Mouse (Mus musculus): ENCODE results near the gene Magi3.

The Magi3 gene

DNA sequence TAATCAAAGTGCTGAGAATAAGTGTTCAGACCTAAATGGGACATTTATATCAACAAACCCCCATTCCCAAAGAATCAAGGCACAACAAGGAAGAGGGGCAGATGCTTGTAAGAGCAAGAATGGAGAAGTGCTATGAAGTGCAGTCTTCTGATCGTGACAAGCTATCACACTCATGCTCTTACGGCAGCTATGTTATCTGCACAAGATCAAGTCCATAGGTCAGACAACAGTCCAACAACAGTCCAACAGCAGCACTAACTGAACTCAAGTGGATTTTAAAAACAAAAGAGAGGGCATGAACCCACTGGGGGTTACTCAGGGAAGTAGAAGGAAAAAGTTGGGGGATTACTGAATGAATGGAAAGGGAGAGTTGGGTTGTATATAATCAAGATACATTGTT, 30.4 kb downstream of the Magi3 start:
- DNase-seq (ENCODE audit: low spot score in 2 of 2), result no peak

DNA sequence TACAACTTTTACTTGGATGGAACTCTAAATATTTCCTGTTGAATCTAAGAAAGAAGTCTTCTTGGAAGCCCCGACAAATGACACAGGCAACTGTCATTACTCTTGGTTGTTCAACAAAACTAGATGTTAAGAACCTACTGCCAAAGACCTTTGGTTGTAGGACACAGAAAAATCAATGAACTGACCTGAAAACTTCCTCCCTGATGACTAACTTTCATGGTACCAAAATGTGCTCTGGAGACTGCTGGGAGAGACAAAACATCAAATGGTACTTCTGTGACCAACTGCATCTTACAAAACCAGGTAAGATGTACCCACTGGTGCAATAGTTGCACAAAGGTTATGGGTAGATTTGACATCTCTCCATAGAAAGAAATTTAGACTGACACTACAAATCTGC, 30.9 kb downstream of the Magi3 start:
- DNase-seq (ENCODE audit: low spot score in 2 of 2), result no peak

- DNase-seq (ENCODE audit: low spot score in 2 of 2), result peak in 1 of 2 experiments; percentile 10
These were observed 35.9 kb downstream of the Magi3 start for GRCm38 (mm10) chr3:104184270-104184669.

DNA sequence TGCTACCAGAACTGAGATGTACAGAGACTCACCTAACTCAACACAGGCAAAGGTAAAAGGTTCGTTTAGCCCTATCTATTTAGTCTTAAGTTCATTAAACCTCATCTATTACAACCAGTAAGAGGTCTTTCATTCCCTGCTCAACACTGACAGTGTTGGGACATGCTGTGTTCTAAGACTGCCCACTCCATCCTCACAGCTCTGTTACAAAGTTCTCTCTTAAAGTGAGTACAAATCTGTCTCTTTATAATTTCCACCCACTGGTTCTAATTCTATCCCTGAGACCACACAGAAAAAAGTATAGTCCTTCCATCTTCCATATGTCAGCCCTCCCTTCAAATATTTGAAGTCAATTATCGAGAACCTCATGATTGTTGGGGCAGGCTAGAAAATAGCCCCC, 36.5 kb downstream of the Magi3 start:
- no peak for DNase-seq (ENCODE audit: low spot score in 2 of 2)

DNA sequence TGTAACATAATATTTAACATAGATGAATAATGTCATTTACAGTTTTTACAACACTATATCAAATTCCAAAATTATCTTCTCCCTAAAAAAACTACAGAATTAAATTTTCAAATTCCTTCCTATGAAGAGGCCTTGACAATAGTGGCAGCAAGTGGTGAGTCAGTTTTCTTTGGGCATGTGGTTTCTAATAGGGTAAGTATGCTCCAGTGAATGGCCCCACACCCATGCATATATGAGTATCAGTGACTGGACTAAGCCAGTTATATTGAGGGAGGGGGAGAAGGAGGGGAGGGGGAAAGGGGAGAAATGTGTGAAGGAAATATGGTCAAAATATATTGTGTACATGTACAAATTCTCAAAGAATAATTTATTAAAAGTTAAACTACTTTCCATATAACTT, 37.5 kb downstream of the Magi3 start:
- no peak for DNase-seq (ENCODE audit: low spot score in 2 of 2)

DNA sequence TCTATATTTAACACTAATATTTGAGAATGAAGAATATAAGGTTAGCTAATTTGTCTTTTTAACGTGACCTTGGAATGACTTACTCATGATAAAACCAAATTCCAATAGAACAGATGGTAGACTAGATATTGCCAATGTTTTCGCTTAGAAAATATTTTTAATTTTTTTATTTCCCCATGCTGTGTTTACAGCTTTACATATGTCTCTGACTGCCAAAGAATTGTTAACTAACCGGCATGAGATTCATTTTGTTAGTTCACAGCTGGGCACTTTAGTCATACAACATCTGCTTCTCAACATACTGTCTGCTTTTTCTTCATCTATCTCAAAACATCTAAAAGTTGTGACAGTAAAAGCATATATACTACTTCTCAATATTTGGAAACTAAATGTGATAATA, 58.8 kb downstream of the Magi3 start:
- DNase-seq (ENCODE audit: low spot score in 2 of 2), result no peak

- no peak for DNase-seq (ENCODE audit: low spot score in 2 of 2)
These were observed 59.6 kb downstream of the Magi3 start for GRCm38 (mm10) chr3:104160603-104161002.

GRCm38 (mm10) chr3:104150146-104150545, 70.0 kb downstream of the Magi3 start:
- no peak for DNase-seq (ENCODE audit: low spot score in 2 of 2)

DNA sequence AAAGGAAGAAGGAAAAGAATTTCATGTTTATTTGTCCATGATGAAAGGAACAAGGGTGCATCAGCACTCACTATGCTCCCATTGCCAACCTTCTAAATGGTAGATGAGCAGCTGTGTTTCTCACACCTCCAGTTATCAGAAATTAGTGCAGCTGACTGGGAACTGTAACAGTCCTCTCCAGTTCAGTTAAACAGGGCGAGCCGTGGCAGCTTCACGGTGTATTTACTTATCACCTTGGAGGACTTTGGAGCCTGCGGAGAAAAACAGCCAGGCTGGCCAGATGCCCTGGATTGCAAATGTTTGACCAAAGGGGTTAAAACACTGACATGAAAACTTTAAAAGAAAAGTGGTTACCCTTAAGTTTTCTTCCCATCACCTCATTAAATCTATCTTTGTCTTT, 77.8 kb downstream of the Magi3 start:
- DNase-seq (ENCODE audit: low spot score in 2 of 2), result peak in 1 of 2 experiments; percentile 9

GRCm38 (mm10) chr3:104138953-104139450, 81.2 kb downstream of the Magi3 start:
- DNase-seq (ENCODE audit: low spot score in 2 of 2), result no peak

- DNase-seq (ENCODE audit: low spot score in 2 of 2), result no peak
These were observed 94.5 kb downstream of the Magi3 start for GRCm38 (mm10) chr3:104125628-104126027.

GRCm38 (mm10) chr3:104123846-104124245, 96.3 kb downstream of the Magi3 start:
- DNase-seq (ENCODE audit: low spot score in 2 of 2), result no peak

- peak; percentile 43 to 47 for DNase-seq (ENCODE audit: low spot score in 2 of 2)
These were observed 110.7 kb downstream of the Magi3 start for GRCm38 (mm10) chr3:104109478-104109877.

DNA sequence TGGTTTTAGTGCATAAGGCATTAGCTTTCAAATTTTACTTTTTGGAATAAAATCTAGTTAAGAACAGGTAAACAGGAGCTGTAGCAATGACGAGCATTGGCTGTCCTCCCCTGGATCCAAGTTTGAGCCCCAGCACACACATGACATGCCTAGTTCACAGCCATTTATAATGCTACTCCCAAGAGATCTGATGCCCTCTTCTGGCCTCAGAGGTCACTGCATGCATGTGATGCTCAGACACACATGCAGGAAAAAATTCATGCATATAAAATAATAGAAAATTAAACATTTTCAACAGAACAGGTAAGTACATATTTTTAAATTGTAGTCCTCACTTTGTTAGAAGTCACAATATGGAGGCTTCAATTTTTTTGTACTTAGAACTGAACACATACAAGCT, 115.2 kb downstream of the Magi3 start:
- no peak for DNase-seq (ENCODE audit: low spot score in 2 of 2)

DNA sequence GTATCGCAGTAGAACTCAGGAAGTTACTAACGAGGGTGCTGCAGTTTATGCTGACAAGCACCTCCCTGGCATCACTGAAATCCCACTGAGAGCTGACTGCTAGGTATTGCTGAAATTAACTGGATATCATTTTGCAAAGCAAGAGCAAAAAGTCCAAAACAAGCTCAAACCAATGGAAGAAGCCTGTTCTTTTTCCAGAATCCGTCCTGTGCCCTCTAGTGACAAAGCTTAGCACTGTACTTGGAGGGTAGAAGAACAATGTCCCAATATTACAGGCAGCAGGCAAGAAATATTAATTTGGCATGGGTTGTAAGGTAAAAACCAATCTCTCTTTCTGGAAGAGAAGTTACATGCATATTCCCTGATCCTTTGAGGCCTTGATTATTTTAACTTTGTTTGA, 118.5 kb downstream of the Magi3 start:
- no peak for DNase-seq (ENCODE audit: low spot score in 2 of 2)

GRCm38 (mm10) chr3:104101249-104101648, 118.9 kb downstream of the Magi3 start:
- no peak for DNase-seq (ENCODE audit: low spot score in 2 of 2)

GRCm38 (mm10) chr3:104095936-104096335, 124.2 kb downstream of the Magi3 start:
- DNase-seq (ENCODE audit: low spot score in 2 of 2), result no peak

DNA sequence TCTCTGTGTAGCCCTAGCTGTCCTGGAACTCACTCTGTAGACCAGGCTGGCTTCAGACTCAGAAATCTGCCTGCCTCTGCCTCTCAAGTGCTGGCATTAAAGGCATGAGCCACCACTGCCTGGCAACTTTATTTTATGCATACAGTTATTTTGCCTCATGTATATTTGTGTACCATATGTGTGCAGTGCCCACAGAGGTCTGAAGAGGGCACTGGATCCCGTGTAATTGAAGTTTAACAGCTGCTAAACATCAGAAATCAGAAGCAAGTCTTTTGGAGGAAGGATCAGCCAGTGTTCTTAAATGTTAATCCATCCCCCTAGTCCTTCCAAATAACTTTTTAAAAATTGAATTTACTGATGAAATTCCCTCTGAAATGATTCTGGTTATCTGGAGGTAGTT, 125.5 kb downstream of the Magi3 start:
- no peak for DNase-seq (ENCODE audit: low spot score in 2 of 2)

GRCm38 (mm10) chr3:104092759-104093158, 127.4 kb downstream of the Magi3 start:
- DNase-seq (ENCODE audit: low spot score in 2 of 2), result no peak

- DNase-seq (ENCODE audit: low spot score in 2 of 2), result no peak
These were observed 138.1 kb downstream of the Magi3 start for GRCm38 (mm10) chr3:104082031-104082430.

- DNase-seq (ENCODE audit: low spot score in 2 of 2), result no peak
These were observed 141.4 kb downstream of the Magi3 start for GRCm38 (mm10) chr3:104078725-104079124.

DNA sequence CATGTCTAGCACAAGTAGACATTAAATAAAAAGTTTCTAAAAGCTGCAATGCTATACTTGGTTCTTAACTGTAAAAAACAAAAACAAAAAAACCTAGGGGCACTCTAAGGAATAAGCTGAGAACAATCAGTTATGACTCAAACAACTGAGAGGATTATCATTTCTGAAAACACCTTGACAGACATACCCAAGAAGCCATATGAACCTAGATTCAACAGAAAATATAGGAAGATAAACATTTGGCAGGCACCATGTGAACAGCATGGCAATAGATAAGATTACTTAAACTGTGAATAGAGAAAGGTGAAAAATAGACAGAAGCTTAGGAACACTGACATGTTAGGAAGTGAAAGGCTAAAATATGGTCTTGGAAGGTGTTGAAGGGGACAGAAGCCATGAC, 150.8 kb downstream of the Magi3 start:
- no peak for DNase-seq (ENCODE audit: low spot score in 2 of 2)

- DNase-seq (ENCODE audit: low spot score in 2 of 2), result no peak
These were observed 161.1 kb downstream of the Magi3 start for GRCm38 (mm10) chr3:104059001-104059622.

DNA sequence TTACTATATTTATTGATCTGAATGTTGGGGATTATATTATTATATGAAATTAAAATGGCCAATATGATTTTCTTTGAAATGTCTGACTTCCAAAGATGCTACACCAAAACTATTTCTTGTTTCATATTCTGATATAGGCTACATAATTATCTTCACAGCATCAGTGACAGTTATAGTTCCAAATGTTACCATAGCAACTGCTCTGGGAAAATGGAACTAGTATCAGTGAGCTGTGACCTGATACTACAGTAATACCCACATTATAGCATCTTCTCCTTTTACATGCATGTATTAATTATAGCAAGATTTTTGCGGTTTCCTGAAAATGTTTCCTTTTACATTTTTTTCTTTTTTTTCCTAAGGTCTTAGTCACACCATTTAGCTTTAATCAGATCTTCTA, 187.4 kb downstream of the Magi3 start:
- DNase-seq (ENCODE audit: low spot score in 2 of 2), result no peak
